Mouse (Mus musculus) MEL (cell line): ENCODE measurements around the gene F830045P16Rik. TPM values are rescaled to one million over a fixed set of nuclear protein-coding genes. Genes with fewer than 3 reads are reported as not detected.

Experiments
- DNase-seq: peaks from one replicate; pipeline ENCODE4 v3.0.0; 2011; ENCODE audit warnings: low read depth, low spot score
- H3K27ac ChIP-seq: 2 replicates; pipeline ENCODE4 v1.5.1; 2012; ENCODE audit warnings: low read depth, mild to moderate bottlenecking, control low read depth, low read length, moderate library complexity; ENCODE audit not compliant: control insufficient read depth
- H3K27me3 ChIP-seq, 2 experiments: fragments of 150-350 bp in 1 of 2; sonication (generic) in 1 of 2; 2 replicates each; pipeline ENCODE4 v1.6.1; 2012; ENCODE audit warnings: low read length in 2 of 2, mild to moderate bottlenecking in 2 of 2, improper control_type of control experiment in 1 of 2, moderate library complexity in 1 of 2; ENCODE audit not compliant: insufficient read depth in 2 of 2, control insufficient read depth in 1 of 2
- H3K36me3 ChIP-seq, 2 experiments: 2 replicates each; pipeline ENCODE4 v1.6.1; 2012 to 2014; ENCODE audit warnings: low read length in 2 of 2, improper control_type of control experiment in 1 of 2, inconsistent platforms in 1 of 2, mild to moderate bottlenecking in 1 of 2; ENCODE audit not compliant: insufficient read depth in 2 of 2, control insufficient read depth in 1 of 2
- H3K4me1 ChIP-seq, 2 experiments: fragments of 150-350 bp in 1 of 2; sonication (generic) in 1 of 2; 2 replicates each; pipeline ENCODE4 v1.6.1; 2012; ENCODE audit warnings: low read length in 2 of 2, improper control_type of control experiment in 1 of 2, mild to moderate bottlenecking in 1 of 2; ENCODE audit not compliant: insufficient read depth in 2 of 2, control insufficient read depth in 1 of 2
- H3K4me3 ChIP-seq, 2 experiments: fragments of 150-350 bp in 1 of 2; sonication (generic) in 1 of 2; 2 replicates each; pipeline ENCODE4 v1.5.1; 2012; ENCODE audit warnings: low read depth in 2 of 2, low read length in 2 of 2, mild to moderate bottlenecking in 2 of 2, moderate library complexity in 2 of 2, control low read depth in 1 of 2, improper control_type of control experiment in 1 of 2; ENCODE audit not compliant: control insufficient read depth in 1 of 2, insufficient read depth in 1 of 2
- H3K79me2 ChIP-seq: 2 replicates; pipeline ENCODE4 v1.6.1; 2012; ENCODE audit warnings: mild to moderate bottlenecking, low read length, moderate library complexity; ENCODE audit not compliant: control insufficient read depth, poor library complexity, insufficient read depth
- H3K9ac ChIP-seq: 2 replicates; pipeline ENCODE4 v1.6.1; 2012; ENCODE audit warnings: low read depth, mild to moderate bottlenecking, control low read depth, low read length, moderate library complexity; ENCODE audit not compliant: control insufficient read depth, poor library complexity, severe bottlenecking
- H3K9me3 ChIP-seq: fragments of 150-350 bp; sonication (generic); replicated peaks from 2 replicates; pipeline ENCODE4 v1.6.1; 2012; ENCODE audit warnings: mild to moderate bottlenecking, low read length, improper control_type of control experiment, moderate library complexity; ENCODE audit not compliant: insufficient read depth
- BHLHE40 ChIP-seq: IDR thresholded peaks from 2 replicates; pipeline ENCODE4 v1.6.1; 2012; ENCODE audit warnings: low read depth, mild to moderate bottlenecking, inconsistent platforms, low read length, improper control_type of control experiment, borderline replicate concordance
- CHD1 ChIP-seq: IDR thresholded peaks from 2 replicates; pipeline ENCODE4 v1.6.1; 2012; ENCODE audit warnings: low read depth, mild to moderate bottlenecking, inconsistent platforms, low read length, improper control_type of control experiment
- CHD2 ChIP-seq: IDR thresholded peaks from 2 replicates; pipeline ENCODE4 v1.6.1; 2011; ENCODE audit warnings: low read length, improper control_type of control experiment
- CTCF ChIP-seq, 3 experiments: IDR thresholded peaks in 2 of 3; conservative IDR thresholded peaks in 1 of 3; 2 replicates each; pipeline ENCODE4 v1.5.1; 2011 to 2012; ENCODE audit warnings: low read length in 3 of 3, low read depth in 2 of 3, mild to moderate bottlenecking in 2 of 3, improper control_type of control experiment in 1 of 3, inconsistent platforms in 1 of 3, mixed read lengths in 1 of 3, moderate library complexity in 1 of 3; ENCODE audit not compliant: control insufficient read depth in 1 of 3, insufficient read depth in 1 of 3, poor library complexity in 1 of 3, severe bottlenecking in 1 of 3
- GABPA ChIP-seq: IDR thresholded peaks from 2 replicates; pipeline ENCODE4 v1.6.1; 2012; ENCODE audit warnings: low read depth, mild to moderate bottlenecking, inconsistent platforms, low read length, improper control_type of control experiment, moderate library complexity
- GATA1 ChIP-seq: IDR thresholded peaks from 2 replicates; pipeline ENCODE4 v1.6.1; 2011; ENCODE audit warnings: low read depth, low read length, improper control_type of control experiment
- HCFC1 ChIP-seq: IDR thresholded peaks from 2 replicates; pipeline ENCODE4 v1.6.1; 2012; ENCODE audit warnings: low read depth, mild to moderate bottlenecking, inconsistent platforms, low read length, improper control_type of control experiment, moderate library complexity
- JUND ChIP-seq: IDR thresholded peaks from 2 replicates; pipeline ENCODE4 v1.6.1; 2011; ENCODE audit warnings: low read depth, mild to moderate bottlenecking, improper control_type of control experiment, low read length
- KAT2A ChIP-seq: conservative IDR thresholded peaks from 2 replicates; pipeline ENCODE4 v1.6.1; 2012; ENCODE audit warnings: low read depth, low read length, improper control_type of control experiment, inconsistent platforms
- MAFK ChIP-seq: IDR thresholded peaks from 2 replicates; pipeline ENCODE4 v1.6.1; 2011; ENCODE audit warnings: low read depth, mild to moderate bottlenecking, low read length, improper control_type of control experiment, borderline replicate concordance
- MAX ChIP-seq: IDR thresholded peaks from 2 replicates; pipeline ENCODE4 v1.6.1; 2011; ENCODE audit warnings: low read length, improper control_type of control experiment
- MAZ ChIP-seq: IDR thresholded peaks from 2 replicates; pipeline ENCODE4 v1.6.1; 2012; ENCODE audit warnings: low read depth, mild to moderate bottlenecking, inconsistent platforms, low read length, improper control_type of control experiment
- MXI1 ChIP-seq: IDR thresholded peaks from 2 replicates; pipeline ENCODE4 v1.6.1; 2011; ENCODE audit warnings: mild to moderate bottlenecking, low read depth, low read length, improper control_type of control experiment
- MYB ChIP-seq: IDR thresholded peaks from 2 replicates; pipeline ENCODE4 v1.6.1; 2011; ENCODE audit warnings: mild to moderate bottlenecking, low read depth, low read length, improper control_type of control experiment
- MYC ChIP-seq: IDR thresholded peaks from 2 replicates; pipeline ENCODE4 v1.6.1; 2011; ENCODE audit warnings: low read depth, mild to moderate bottlenecking, low read length, improper control_type of control experiment, moderate library complexity
- NELFE ChIP-seq: IDR thresholded peaks from 2 replicates; pipeline ENCODE4 v1.6.1; 2011; ENCODE audit warnings: low read depth, low read length, improper control_type of control experiment
- NRF1 ChIP-seq: IDR thresholded peaks from 2 replicates; pipeline ENCODE4 v1.6.1; 2014; ENCODE audit warnings: low read depth, mild to moderate bottlenecking, inconsistent platforms, low read length, improper control_type of control experiment, moderate library complexity; ENCODE audit not compliant: poor library complexity, insufficient read depth, severe bottlenecking
- POLR2A ChIP-seq, 2 experiments: IDR thresholded peaks; 2 replicates each; pipeline ENCODE4 v1.6.1; 2011 to 2012; ENCODE audit warnings: low read length in 2 of 2, mild to moderate bottlenecking in 2 of 2, control low read depth in 1 of 2, improper control_type of control experiment in 1 of 2, low read depth in 1 of 2, moderate library complexity in 1 of 2; ENCODE audit not compliant: control insufficient read depth in 1 of 2, insufficient read depth in 1 of 2, poor library complexity in 1 of 2
- RAD21 ChIP-seq: IDR thresholded peaks from 2 replicates; pipeline ENCODE4 v1.6.1; 2011; ENCODE audit warnings: mild to moderate bottlenecking, low read depth, low read length, improper control_type of control experiment
- RCOR1 ChIP-seq: IDR thresholded peaks from 2 replicates; pipeline ENCODE4 v1.6.1; 2012; ENCODE audit warnings: low read depth, mild to moderate bottlenecking, inconsistent platforms, low read length, improper control_type of control experiment
- SIN3A ChIP-seq: IDR thresholded peaks from 2 replicates; pipeline ENCODE4 v1.6.1; 2012; ENCODE audit warnings: low read length, improper control_type of control experiment, inconsistent platforms
- TAL1 ChIP-seq: IDR thresholded peaks from 2 replicates; pipeline ENCODE4 v1.6.1; 2012; ENCODE audit warnings: mild to moderate bottlenecking, inconsistent platforms, low read length, moderate library complexity, mixed read lengths
- TBP ChIP-seq: IDR thresholded peaks from 2 replicates; pipeline ENCODE4 v1.8.0; 2011; ENCODE audit warnings: low read depth, low read length, improper control_type of control experiment
- UBTF ChIP-seq: IDR thresholded peaks from 2 replicates; pipeline ENCODE4 v1.6.1; 2012; ENCODE audit warnings: low read depth, mild to moderate bottlenecking, inconsistent platforms, low read length, improper control_type of control experiment, moderate library complexity, borderline replicate concordance; ENCODE audit not compliant: insufficient read depth
- USF2 ChIP-seq, 2 experiments: IDR thresholded peaks; 2 replicates each; pipeline ENCODE4 v1.6.1; 2011 to 2012; ENCODE audit warnings: improper control_type of control experiment in 2 of 2, low read length in 2 of 2, borderline replicate concordance in 1 of 2, inconsistent platforms in 1 of 2, low read depth in 1 of 2, mild to moderate bottlenecking in 1 of 2; ENCODE audit not compliant: insufficient read depth in 1 of 2
- ZC3H11A ChIP-seq: IDR thresholded peaks from 2 replicates; pipeline ENCODE4 v1.6.1; 2012; ENCODE audit warnings: low read depth, mild to moderate bottlenecking, inconsistent platforms, low read length, improper control_type of control experiment
- ZMIZ1 ChIP-seq: IDR thresholded peaks from 2 replicates; pipeline ENCODE4 v1.6.1; 2012; ENCODE audit warnings: low read depth, mild to moderate bottlenecking, inconsistent platforms, low read length, improper control_type of control experiment, moderate library complexity
- ZNF384 ChIP-seq: IDR thresholded peaks from 2 replicates; pipeline ENCODE4 v1.6.1; 2012; ENCODE audit warnings: low read depth, mild to moderate bottlenecking, inconsistent platforms, low read length, improper control_type of control experiment
- polyA plus RNA-seq, 2 experiments: library from polyadenylated mRNA; stranded (reverse) in 1 of 2; unstranded in 1 of 2; fragments of >175 nt in 1 of 2; fragments of >200 nt in 1 of 2; gene quantifications; 2 replicates each; pipeline versions ENCODE4 v1.2.1 to v1.2.4; 2012; ENCODE audit warnings: low replicate concordance in 2 of 2, low read depth in 1 of 2; ENCODE audit not compliant: insufficient read length in 2 of 2, insufficient read depth in 1 of 2, missing spikeins in 1 of 2
- total RNA-seq: library from RNA; depleted of rRNA; stranded (reverse); fragments of 300-350 nt; gene quantifications from 2 replicates; pipeline ENCODE4 v1.2.3, GENCODE M21; 2012

The F830045P16Rik gene
- total and polyA plus RNA-seq, 3 experiments, result not detected

DNA sequence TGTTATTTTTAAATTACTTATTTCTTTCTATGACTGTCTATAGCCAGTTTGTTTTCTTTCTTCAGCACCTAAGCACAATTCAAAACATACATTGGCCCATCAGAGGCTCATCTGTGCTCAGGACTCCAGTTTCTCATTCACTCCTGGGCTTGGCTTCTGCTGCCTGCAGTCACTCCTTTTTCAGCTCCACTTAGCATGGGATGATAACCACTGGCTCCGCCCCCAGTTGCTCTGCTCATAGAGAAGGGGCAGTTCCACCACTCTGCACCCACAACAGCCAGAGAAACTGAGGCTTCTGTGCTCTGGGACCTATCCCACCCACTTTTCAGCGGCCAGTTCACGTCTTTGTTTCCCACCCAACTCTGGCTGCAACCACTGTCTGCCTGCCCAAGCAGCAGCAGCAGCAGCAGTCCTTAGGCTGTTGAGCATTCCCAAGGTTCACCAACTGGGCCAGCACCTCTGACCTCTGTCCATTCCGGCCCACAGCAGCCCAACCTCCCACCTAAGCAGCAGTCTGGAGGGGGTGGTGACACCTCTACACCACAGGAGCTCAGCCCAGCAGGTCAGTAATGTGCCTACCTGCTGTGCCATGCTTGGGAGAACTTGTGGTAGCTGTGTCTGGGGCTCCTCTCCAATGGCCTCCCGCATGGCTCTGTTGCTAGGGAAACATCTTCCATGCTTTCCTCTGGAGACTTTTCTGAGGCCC lies 1.4 kb downstream of the F830045P16Rik start:
- H3K27ac ChIP-seq, result no peak overlapping the region
- DNase-seq, result no peak
- H3K4me1 ChIP-seq, result no peaks in the 10 kb centered on the region
- H3K79me2 ChIP-seq, result no peaks in the 10 kb centered on the region
- H3K27me3 ChIP-seq, result peaks cover 0 to 6% of the 10 kb centered on the region in 2 experiments; a peak in 3 of 4 replicates
- no peak overlapping the region for H3K4me3 ChIP-seq
- no peak for TF ChIP-seq CHD2
- TF ChIP-seq HCFC1, result no peak
- TF ChIP-seq USF2 (IDR thresholded peaks at IDR 0.05; ENCODE audit: borderline replicate concordance in 1 of 2, insufficient read depth in 1 of 2, low read depth in 1 of 2, low read length in 2 of 2), result no peak
- no peak for TF ChIP-seq SIN3A
- TF ChIP-seq GABPA, result no peak
- no peak for TF ChIP-seq MYC
- no peak for TF ChIP-seq BHLHE40
- TF ChIP-seq KAT2A, result no peak
- TF ChIP-seq MXI1, result no peak
- TF ChIP-seq GATA1, result no peak
- TF ChIP-seq RAD21, result no peak
- TF ChIP-seq ZNF384, result no peak
- TF ChIP-seq CTCF (IDR thresholded peaks at IDR 0.05 in 2 of 3, conservative IDR thresholded peaks at IDR 0.05 in 1 of 3; ENCODE audit: control insufficient read depth in 1 of 3, insufficient read depth in 1 of 3, low read depth in 2 of 3, low read length in 3 of 3, poor library complexity in 1 of 3, severe bottlenecking in 1 of 3), result no peak
- TF ChIP-seq, all 39 proteins: peak for 0
- H3K36me3 ChIP-seq, result no peaks in the 10 kb centered on the region
- H3K9me3 ChIP-seq, result no peaks in the 10 kb centered on the region
- no peak overlapping the region for H3K9ac ChIP-seq

- H3K9me3 ChIP-seq, result no peaks in the 10 kb centered on the region
- no peak for DNase-seq
- no peaks in the 10 kb centered on the region for H3K4me1 ChIP-seq
- no peaks in the 10 kb centered on the region for H3K79me2 ChIP-seq
- H3K9ac ChIP-seq, result no peak overlapping the region
- no peaks in the 10 kb centered on the region for H3K36me3 ChIP-seq
- peaks cover 0 to 3% of the 10 kb centered on the region in 2 experiments; a peak in 3 of 4 replicates for H3K27me3 ChIP-seq
- no peak overlapping the region for H3K27ac ChIP-seq
- no peak overlapping the region for H3K4me3 ChIP-seq
- TF ChIP-seq POLR2A (IDR thresholded peaks at IDR 0.05; ENCODE audit: control insufficient read depth in 1 of 2, insufficient read depth in 1 of 2, low read depth in 1 of 2, low read length in 2 of 2, poor library complexity in 1 of 2), result no peak
- TF ChIP-seq MXI1, result no peak
- TF ChIP-seq NRF1, result no peak
- TF ChIP-seq JUND, result no peak
- no peak for TF ChIP-seq MYB
- no peak for TF ChIP-seq CTCF (IDR thresholded peaks at IDR 0.05 in 2 of 3, conservative IDR thresholded peaks at IDR 0.05 in 1 of 3; ENCODE audit: control insufficient read depth in 1 of 3, insufficient read depth in 1 of 3, low read depth in 2 of 3, low read length in 3 of 3, poor library complexity in 1 of 3, severe bottlenecking in 1 of 3)
- no peak for TF ChIP-seq TBP
- TF ChIP-seq CHD1, result no peak
- TF ChIP-seq RCOR1, result no peak
- TF ChIP-seq MAX, result no peak
- TF ChIP-seq ZC3H11A, result no peak
- no peak for TF ChIP-seq ZMIZ1
- TF ChIP-seq CHD2, result no peak
- TF ChIP-seq TAL1, result no peak
- TF ChIP-seq MAZ, result no peak
- TF ChIP-seq HCFC1, result no peak
- no peak for TF ChIP-seq UBTF
- no peak for TF ChIP-seq NELFE
- no peak for TF ChIP-seq GATA1
- TF ChIP-seq MAFK, result no peak
These were observed 4.5 kb downstream of the F830045P16Rik start for GRCm38 (mm10) chr2:129531890-129532289.
